Mouse (Mus musculus): ENCODE measurements around the gene Cebpe.

DNA sequence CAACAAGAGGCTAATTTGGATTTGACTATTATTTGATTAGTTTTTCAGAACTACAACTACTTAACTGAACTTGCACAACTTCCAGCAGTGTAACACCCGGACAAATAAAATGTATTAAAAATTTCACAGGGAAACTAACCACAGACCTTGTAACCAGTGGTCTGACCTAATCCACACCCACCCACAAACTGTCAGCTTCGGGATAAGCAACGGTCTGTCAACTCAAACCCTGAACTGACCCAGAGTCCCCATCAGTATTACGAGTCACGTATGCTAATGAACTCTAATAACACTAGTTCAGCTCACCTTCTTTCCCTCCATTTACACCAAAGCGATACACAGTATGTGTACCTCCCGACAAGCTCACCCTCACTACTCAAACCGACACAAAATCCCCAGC, 26.5 kb downstream of the Cebpe start:
- no peak for TF ChIP-seq POLR2A (IDR thresholded peaks at IDR 0.05; ENCODE audit: control insufficient read depth, low read depth, low read length)
- no peak for TF ChIP-seq CTCF (IDR thresholded peaks at IDR 0.05; ENCODE audit: control insufficient read depth, insufficient read depth, insufficient replicate concordance, low read depth, low read length)

Measured in testis, adult 2 months (tissue).